Mouse (Mus musculus) spleen, adult 2 months (tissue): ENCODE measurements around the gene Ankub1. TPM values are rescaled to one million over a fixed set of nuclear protein-coding genes. Genes with fewer than 3 reads are reported as not detected.
A peak's percentile ranks its signal among the peaks of the same experiment; 100 is the strongest.

ENCODE experiments used
- DNase-seq, 2 experiments: peaks; one replicate each; pipeline versions ENCODE4 v3.0.0 to v3.0.0-alpha.2; 2012 to 2021; ENCODE audit warnings: low spot score in 2 of 2, low read depth in 1 of 2
- H3K27ac ChIP-seq: fragments of 200-500 bp; 2 replicates; pipeline ENCODE4 v1.5.1; 2012; ENCODE audit warnings: low read length, inconsistent platforms; ENCODE audit not compliant: insufficient read depth
- H3K27me3 ChIP-seq: fragments of 200-500 bp; 2 replicates; pipeline ENCODE4 v1.6.1; 2012; ENCODE audit warnings: mild to moderate bottlenecking, moderate library complexity, low read length, inconsistent platforms; ENCODE audit not compliant: control insufficient read depth, insufficient read depth
- H3K36me3 ChIP-seq: fragments of 200-500 bp; 2 replicates; pipeline ENCODE4 v1.6.1; 2012; ENCODE audit warnings: mild to moderate bottlenecking, low read length, inconsistent platforms; ENCODE audit not compliant: control insufficient read depth, insufficient read depth
- H3K4me1 ChIP-seq: fragments of 200-500 bp; 2 replicates; pipeline ENCODE4 v1.6.1; 2011; ENCODE audit warnings: inconsistent platforms; ENCODE audit not compliant: control insufficient read depth, insufficient read depth, insufficient read length
- H3K4me3 ChIP-seq: fragments of 200-500 bp; 2 replicates; pipeline ENCODE4 v1.5.1; 2011; ENCODE audit warnings: mild to moderate bottlenecking, inconsistent platforms; ENCODE audit not compliant: insufficient read depth, insufficient read length; ENCODE audit errors: extremely low read depth
- CTCF ChIP-seq: fragments of 200-500 bp; IDR thresholded peaks from 2 replicates; pipeline ENCODE4 v1.5.1; 2011; ENCODE audit warnings: mild to moderate bottlenecking, inconsistent platforms; ENCODE audit not compliant: insufficient read depth, insufficient read length, insufficient replicate concordance; ENCODE audit errors: extremely low read depth
- POLR2A ChIP-seq: fragments of 200-500 bp; IDR thresholded peaks from 2 replicates; pipeline ENCODE4 v1.6.1; 2011; ENCODE audit warnings: low read depth, low read length, inconsistent platforms
- WGBS: fragments of 180-500 bp; shearing (Covaris S2); methylation state at CpG from one replicate; pipeline ENCODE4 v1.1.7; 2018; 5-methylcytosine and 5-hydroxymethylcytosine counted together
- polyA plus RNA-seq: library from polyadenylated mRNA; depleted of rRNA; stranded (reverse); fragments of >200 nt; gene quantifications from 2 replicates; pipeline ENCODE4 v1.2.3, GENCODE M21; 2012

The Ankub1 gene
- polyA plus RNA-seq, 1 experiment: not detected

- 95% methylated on average over 5 of the region's 5 CpGs for WGBS
- H3K36me3 ChIP-seq: no peaks in the 10 kb centered on the region
- no peaks in the 10 kb centered on the region for H3K4me1 ChIP-seq
- no peak for TF ChIP-seq CTCF
- TF ChIP-seq POLR2A: no peak
- no peaks in the 10 kb centered on the region for H3K27me3 ChIP-seq
- DNase-seq: no peak
- no peak overlapping the region for H3K4me3 ChIP-seq
- no peak overlapping the region for H3K27ac ChIP-seq
These were observed 26.7 kb downstream of the Ankub1 start for GRCm38 (mm10) chr3:57665880-57666279.

- H3K4me3 ChIP-seq: no peak overlapping the region
- 82% methylated on average over 10 of the region's 10 CpGs for WGBS
- TF ChIP-seq CTCF (no peak), POLR2A (no peak)
These were observed 27.9 kb downstream of the Ankub1 start for GRCm38 (mm10) chr3:57664682-57665081.

GRCm38 (mm10) chr3:57663731-57664130 is 28.9 kb downstream of the Ankub1 start:
- TF ChIP-seq POLR2A (no peak), CTCF (no peak)
- Histone ChIP-seq H3K4me1 (no peaks in the 10 kb centered on the region), H3K4me3 (no peak overlapping the region), H3K27me3 (no peaks in the 10 kb centered on the region), H3K27ac (no peak overlapping the region), H3K36me3 (no peaks in the 10 kb centered on the region)
- 16% methylated on average over 6 of the region's 6 CpGs for WGBS
- peak in 1 of 2 experiments; percentile 22 for DNase-seq

More at GRCm38 (mm10) chr3:57664682-57665081, 27.9 kb downstream of the Ankub1 start:
- Histone ChIP-seq H3K4me1 (no peaks in the 10 kb centered on the region), H3K27ac (no peak overlapping the region), H3K27me3 (no peaks in the 10 kb centered on the region), H3K36me3 (no peaks in the 10 kb centered on the region)
- DNase-seq: no peak

- TF ChIP-seq CTCF (no peak), POLR2A (no peak)
These were observed 34.0 kb downstream of the Ankub1 start for GRCm38 (mm10) chr3:57658608-57659007.

GRCm38 (mm10) chr3:57653646-57654045 is 39.0 kb downstream of the Ankub1 start:
- Histone ChIP-seq H3K36me3 (no peaks in the 10 kb centered on the region), H3K27ac (no peak overlapping the region), H3K4me3 (no peak overlapping the region), H3K27me3 (0 out of 2 replicates have a peak, but pooled peaks cover 2% of the 10 kb centered on the region), H3K4me1 (no peaks in the 10 kb centered on the region)
- WGBS: 92% methylated on average over 3 of the region's 3 CpGs
- no peak for TF ChIP-seq CTCF
- TF ChIP-seq POLR2A: no peak
- no peak for DNase-seq

More at GRCm38 (mm10) chr3:57658608-57659007, 34.0 kb downstream of the Ankub1 start:
- no peaks in the 10 kb centered on the region for H3K27me3 ChIP-seq
- H3K4me1 ChIP-seq: no peaks in the 10 kb centered on the region
- WGBS: 70% methylated on average over 6 of the region's 6 CpGs
- H3K36me3 ChIP-seq: no peaks in the 10 kb centered on the region
- H3K27ac ChIP-seq: no peak overlapping the region
- no peak for DNase-seq
- H3K4me3 ChIP-seq: no peak overlapping the region

GRCm38 (mm10) chr3:57652485-57652884 is 40.1 kb downstream of the Ankub1 start:
- WGBS: 91% methylated on average over 3 of the region's 3 CpGs
- Histone ChIP-seq H3K36me3 (no peaks in the 10 kb centered on the region), H3K27me3 (0 out of 2 replicates have a peak, but pooled peaks cover 2% of the 10 kb centered on the region), H3K4me3 (no peak overlapping the region), H3K4me1 (no peaks in the 10 kb centered on the region), H3K27ac (no peak overlapping the region)
- DNase-seq: no peak
- no peak for TF ChIP-seq CTCF
- TF ChIP-seq POLR2A: no peak

- 76% methylated on average over 3 of the region's 3 CpGs for WGBS
- H3K27me3 ChIP-seq: 0 out of 2 replicates have a peak, but pooled peaks cover 2% of the 10 kb centered on the region
- no peak for DNase-seq
- H3K36me3 ChIP-seq: peaks cover 1% of the 10 kb centered on the region
- no peak overlapping the region for H3K27ac ChIP-seq
- H3K4me3 ChIP-seq: peak overlapping the region; percentile 88
- no peaks in the 10 kb centered on the region for H3K4me1 ChIP-seq
- TF ChIP-seq CTCF (no peak), POLR2A (no peak)
These were observed 40.7 kb downstream of the Ankub1 start for GRCm38 (mm10) chr3:57651865-57652259.
